Mouse (Mus musculus) neural tube, embryonic 12.5 days (tissue): ENCODE results near the gene Tsc22d2. TPM values are rescaled to one million over a fixed set of nuclear protein-coding genes. Genes with fewer than 3 reads are reported as not detected.

Source experiments
- ATAC-seq: fragments of 200-750 bp; cut with Nextera tagmentation; 2 replicates; pipeline ENCODE4 v1.8.0; 2017; ENCODE audit warnings: low read depth, mild to moderate bottlenecking, moderate TSS enrichment, moderate library complexity; ENCODE audit not compliant: low FRiP score
- H3K27ac ChIP-seq: fragments of 300-500 bp; sonication (generic); 2 replicates; pipeline ENCODE4 v1.5.1; 2016
- H3K27me3 ChIP-seq: fragments of 300-500 bp; sonication (generic); replicated peaks from 2 replicates; pipeline ENCODE4 v1.6.1; 2016; ENCODE audit warnings: mild to moderate bottlenecking
- H3K36me3 ChIP-seq: fragments of 300-500 bp; sonication (generic); 2 replicates; pipeline ENCODE4 v1.6.1; 2016; ENCODE audit warnings: mild to moderate bottlenecking
- H3K4me1 ChIP-seq: fragments of 300-500 bp; sonication (generic); 2 replicates; pipeline ENCODE4 v1.6.1; 2016
- H3K4me2 ChIP-seq: fragments of 300-500 bp; sonication (generic); replicated peaks from 2 replicates; pipeline ENCODE4 v1.6.1; 2016; ENCODE audit warnings: mild to moderate bottlenecking
- H3K4me3 ChIP-seq: fragments of 300-500 bp; sonication (generic); 2 replicates; pipeline ENCODE4 v1.5.1; 2016
- H3K9ac ChIP-seq: fragments of 300-500 bp; sonication (generic); 2 replicates; pipeline ENCODE4 v1.6.1; 2016; ENCODE audit warnings: mild to moderate bottlenecking
- H3K9me3 ChIP-seq: fragments of 300-500 bp; sonication (generic); 2 replicates; pipeline ENCODE4 v1.6.1; 2016; ENCODE audit warnings: mild to moderate bottlenecking
- WGBS: fragments of 180-500 bp; shearing (Covaris S2); methylation state at CpG from one replicate; pipeline ENCODE4 v1.1.7; 2016; 5-methylcytosine and 5-hydroxymethylcytosine counted together
- polyA plus RNA-seq: library from polyadenylated mRNA; unstranded; fragments of >200 nt; fragmentation: Nextera tagmentation; extraction: Ambion mirVana; gene quantifications from 2 replicates; pipeline ENCODE4 v1.2.1, GENCODE M21; 2016

Tsc22d2 gene
- 14.8 and 15.4 TPM in 2 replicates for polyA plus RNA-seq

- H3K36me3 ChIP-seq = no peaks in the 10 kb centered on the region
- WGBS = under 1% methylated on average over 49 of the region's 52 CpGs
- ATAC-seq = peak; percentile 69
- H3K4me3 ChIP-seq = peak within 1 kb of the TSS; percentile 99
- H3K9ac ChIP-seq = peak within 1 kb of the TSS; percentile 98
- no peaks in the 10 kb centered on the region for H3K27me3 ChIP-seq
- H3K4me1 ChIP-seq = peaks cover 9% of the 10 kb centered on the region
- no peaks in the 10 kb centered on the region for H3K9me3 ChIP-seq
- peak within 1 kb of the TSS; percentile 98 for H3K27ac ChIP-seq
- peak within 1 kb of the TSS; percentile 98 for H3K4me2 ChIP-seq
Observed at GRCm38 (mm10) chr3:58414234-58414938, at the start of gene Tsc22d2. Gene Tsc22d2 (plus strand): TSS chr3:58414715.

- Histone ChIP-seq H3K4me2 (no peak overlapping the region), H3K36me3 (no peaks in the 10 kb centered on the region), H3K4me1 (peaks cover 2% of the 10 kb centered on the region; the same call in 1 of the 2 replicates), H3K27ac (no peak overlapping the region), H3K9me3 (no peaks in the 10 kb centered on the region), H3K9ac (no peak overlapping the region), H3K27me3 (no peaks in the 10 kb centered on the region), H3K4me3 (no peak overlapping the region)
- 53% methylated on average over 3 of the region's 3 CpGs for WGBS
- no peak for ATAC-seq
Observed at GRCm38 (mm10) chr3:58366756-58367155, 47.8 kb upstream of the Tsc22d2 start.

GRCm38 (mm10) chr3:58370811-58371210 lies 43.7 kb upstream of the Tsc22d2 start:
- no peak overlapping the region for H3K4me3 ChIP-seq
- 85% methylated on average over 2 of the region's 2 CpGs for WGBS
- no peak overlapping the region for H3K27ac ChIP-seq
- H3K9me3 ChIP-seq = no peaks in the 10 kb centered on the region
- no peak overlapping the region for H3K4me2 ChIP-seq
- no peak for ATAC-seq
- H3K36me3 ChIP-seq = no peaks in the 10 kb centered on the region
- peaks cover 11% of the 10 kb centered on the region for H3K4me1 ChIP-seq
- H3K27me3 ChIP-seq = no peaks in the 10 kb centered on the region
- no peak overlapping the region for H3K9ac ChIP-seq

GRCm38 (mm10) chr3:58372066-58372904 lies 42.2 kb upstream of the Tsc22d2 start:
- Histone ChIP-seq H3K4me3 (no peak overlapping the region), H3K36me3 (no peaks in the 10 kb centered on the region), H3K4me1 (peaks cover 11% of the 10 kb centered on the region), H3K9me3 (no peaks in the 10 kb centered on the region), H3K27ac (no peak overlapping the region), H3K4me2 (peak overlapping the region; percentile 46), H3K27me3 (no peaks in the 10 kb centered on the region), H3K9ac (no peak overlapping the region)
- WGBS = 6% methylated on average over 9 of the region's 9 CpGs
- ATAC-seq = peak; percentile 83

- ATAC-seq = no peak; the same call in 1 of the 2 replicates
- H3K27ac ChIP-seq = no peak overlapping the region
- H3K9ac ChIP-seq = no peak overlapping the region
- peaks cover 11% of the 10 kb centered on the region for H3K4me1 ChIP-seq
- H3K4me2 ChIP-seq = peak overlapping the region; percentile 46
- 7% methylated on average over 5 of the region's 5 CpGs for WGBS
- H3K4me3 ChIP-seq = no peak overlapping the region
- no peaks in the 10 kb centered on the region for H3K36me3 ChIP-seq
- no peaks in the 10 kb centered on the region for H3K9me3 ChIP-seq
- H3K27me3 ChIP-seq = no peaks in the 10 kb centered on the region
Observed at GRCm38 (mm10) chr3:58372905-58373208, 41.7 kb upstream of the Tsc22d2 start.

- Histone ChIP-seq H3K27me3 (no peaks in the 10 kb centered on the region), H3K27ac (no peak overlapping the region), H3K9me3 (no peaks in the 10 kb centered on the region), H3K4me2 (no peak overlapping the region), H3K9ac (no peak overlapping the region), H3K4me1 (peaks cover 11% of the 10 kb centered on the region), H3K4me3 (no peak overlapping the region), H3K36me3 (no peaks in the 10 kb centered on the region)
- no peak for ATAC-seq
- WGBS = 92% methylated on average over 5 of the region's 5 CpGs
Observed at GRCm38 (mm10) chr3:58374281-58374680, 40.2 kb upstream of the Tsc22d2 start.

GRCm38 (mm10) chr3:58376713-58377112 lies 37.8 kb upstream of the Tsc22d2 start:
- Histone ChIP-seq H3K36me3 (no peaks in the 10 kb centered on the region), H3K4me2 (no peak overlapping the region), H3K9me3 (no peaks in the 10 kb centered on the region), H3K4me1 (peaks cover 9% of the 10 kb centered on the region), H3K9ac (no peak overlapping the region), H3K27me3 (no peaks in the 10 kb centered on the region), H3K4me3 (no peak overlapping the region), H3K27ac (no peak overlapping the region)
- 75% methylated on average over 3 of the region's 3 CpGs for WGBS
- no peak for ATAC-seq

- Histone ChIP-seq H3K9me3 (no peaks in the 10 kb centered on the region), H3K27me3 (no peaks in the 10 kb centered on the region), H3K4me3 (no peak overlapping the region), H3K27ac (no peak overlapping the region), H3K4me1 (no peaks in the 10 kb centered on the region), H3K36me3 (no peaks in the 10 kb centered on the region), H3K9ac (no peak overlapping the region), H3K4me2 (no peak overlapping the region)
- ATAC-seq = no peak
- 56% methylated on average over 5 of the region's 5 CpGs for WGBS
Observed at GRCm38 (mm10) chr3:58377589-58378134, 36.9 kb upstream of the Tsc22d2 start.

GRCm38 (mm10) chr3:58382676-58383075 lies 31.8 kb upstream of the Tsc22d2 start:
- H3K9ac ChIP-seq = no peak overlapping the region
- H3K27me3 ChIP-seq = no peaks in the 10 kb centered on the region
- no peak overlapping the region for H3K4me3 ChIP-seq
- ATAC-seq = no peak
- WGBS = 88% methylated on average over 1 of the region's 1 CpGs
- no peaks in the 10 kb centered on the region for H3K9me3 ChIP-seq
- no peak overlapping the region for H3K4me2 ChIP-seq
- H3K36me3 ChIP-seq = no peaks in the 10 kb centered on the region
- no peak overlapping the region for H3K27ac ChIP-seq
- no peaks in the 10 kb centered on the region for H3K4me1 ChIP-seq

GRCm38 (mm10) chr3:58385060-58385459 lies 29.5 kb upstream of the Tsc22d2 start:
- no peak for ATAC-seq
- H3K27me3 ChIP-seq = no peaks in the 10 kb centered on the region
- WGBS = 67% methylated on average over 1 of the region's 1 CpGs
- H3K36me3 ChIP-seq = no peaks in the 10 kb centered on the region
- H3K4me2 ChIP-seq = no peak overlapping the region
- no peak overlapping the region for H3K9ac ChIP-seq
- no peaks in the 10 kb centered on the region for H3K4me1 ChIP-seq
- H3K4me3 ChIP-seq = no peak overlapping the region
- H3K9me3 ChIP-seq = no peaks in the 10 kb centered on the region
- H3K27ac ChIP-seq = no peak overlapping the region

GRCm38 (mm10) chr3:58388731-58389130 lies 25.8 kb upstream of the Tsc22d2 start:
- Histone ChIP-seq H3K4me3 (no peak overlapping the region), H3K9me3 (no peaks in the 10 kb centered on the region), H3K4me1 (no peaks in the 10 kb centered on the region), H3K36me3 (no peaks in the 10 kb centered on the region), H3K4me2 (no peak overlapping the region), H3K9ac (no peak overlapping the region), H3K27ac (no peak overlapping the region), H3K27me3 (no peaks in the 10 kb centered on the region)
- no peak for ATAC-seq
- WGBS = 88% methylated on average over 4 of the region's 4 CpGs

GRCm38 (mm10) chr3:58398541-58398940 lies 16.0 kb upstream of the Tsc22d2 start:
- ATAC-seq = no peak
- H3K4me1 ChIP-seq = no peaks in the 10 kb centered on the region
- H3K9ac ChIP-seq = no peak overlapping the region
- no peaks in the 10 kb centered on the region for H3K27me3 ChIP-seq
- H3K4me3 ChIP-seq = no peak overlapping the region
- no peaks in the 10 kb centered on the region for H3K9me3 ChIP-seq
- no peak overlapping the region for H3K4me2 ChIP-seq
- no peaks in the 10 kb centered on the region for H3K36me3 ChIP-seq
- 73% methylated on average over 5 of the region's 5 CpGs for whole genome bisulfite sequencing
- H3K27ac ChIP-seq = no peak overlapping the region
